Mouse (Mus musculus) heart, adult 2 months (tissue): ENCODE results near the gene Rnf213. TPM values are rescaled to one million over a fixed set of nuclear protein-coding genes. Genes with fewer than 3 reads are reported as not detected.

ENCODE experiments used
- DNase-seq, 2 experiments: peaks; one replicate each; pipeline ENCODE4 v3.0.0; 2021
- H3K27ac ChIP-seq: fragments of 200-600 bp; 2 replicates; pipeline ENCODE4 v1.8.1; 2022
- H3K27me3 ChIP-seq: fragments of 200-500 bp; 2 replicates; pipeline ENCODE4 v1.6.1; 2012; ENCODE audit warnings: mild to moderate bottlenecking, low read length, inconsistent platforms, mixed read lengths; ENCODE audit not compliant: control insufficient read depth, insufficient read depth
- H3K36me3 ChIP-seq: fragments of 200-500 bp; 2 replicates; pipeline ENCODE4 v1.6.1; 2012; ENCODE audit warnings: low read length, inconsistent platforms; ENCODE audit not compliant: control insufficient read depth, insufficient read depth
- H3K4me1 ChIP-seq: fragments of 200-500 bp; 2 replicates; pipeline ENCODE4 v1.6.1; 2011; ENCODE audit warnings: low read length; ENCODE audit not compliant: control insufficient read depth, insufficient read depth
- H3K4me3 ChIP-seq: fragments of 200-600 bp; 2 replicates; pipeline ENCODE4 v1.8.1; 2022
- H3K79me2 ChIP-seq: fragments of 200-500 bp; replicated peaks from 2 replicates; pipeline ENCODE4 v1.6.1; 2012; ENCODE audit warnings: mild to moderate bottlenecking, inconsistent platforms, low read length, moderate library complexity, mixed read lengths; ENCODE audit not compliant: control insufficient read depth, insufficient read depth
- H3K9ac ChIP-seq: fragments of 200-500 bp; 2 replicates; pipeline ENCODE4 v1.6.1; 2012; ENCODE audit warnings: low read depth, mild to moderate bottlenecking, control low read depth, inconsistent platforms, low read length, mixed read lengths
- CTCF ChIP-seq: fragments of 200-600 bp; IDR thresholded peaks from 2 replicates; pipeline ENCODE4 v1.8.1; 2022; ENCODE audit warnings: antibody characterized with exemption, mild to moderate bottlenecking, moderate library complexity
- EP300 ChIP-seq: fragments of 200-500 bp; IDR thresholded peaks from 2 replicates; pipeline ENCODE4 v1.6.1; 2011; ENCODE audit warnings: low read depth, low read length, control low read depth; ENCODE audit not compliant: insufficient read depth
- POLR2A ChIP-seq: fragments of 200-500 bp; IDR thresholded peaks from 2 replicates; pipeline ENCODE4 v1.6.1; 2011; ENCODE audit warnings: mild to moderate bottlenecking, low read depth, low read length, control low read depth; ENCODE audit not compliant: insufficient read depth
- WGBS: fragments of 180-500 bp; shearing (Covaris S2); methylation state at CpG from one replicate; pipeline ENCODE4 v1.1.7; 2018; 5-methylcytosine and 5-hydroxymethylcytosine counted together
- intact Hi-C: fragments of 180-260 bp; cut with DNase I; formaldehyde crosslinking; loops from one replicate; pipeline ENCODE4 v1.15.1; 2025
- polyA plus RNA-seq: library from polyadenylated mRNA; depleted of rRNA; stranded (reverse); fragments of >200 nt; gene quantifications from 2 replicates; pipeline ENCODE4 v1.2.3, GENCODE M21; 2012
- total RNA-seq, 2 experiments: library from RNA; stranded (reverse); gene quantifications; 2 replicates each; pipeline ENCODE4 v1.2.3; 2021

Gene Rnf213
- total and polyA plus RNA-seq, 3 experiments = 10.4 to 13.1 (median 12.0) TPM

DNA sequence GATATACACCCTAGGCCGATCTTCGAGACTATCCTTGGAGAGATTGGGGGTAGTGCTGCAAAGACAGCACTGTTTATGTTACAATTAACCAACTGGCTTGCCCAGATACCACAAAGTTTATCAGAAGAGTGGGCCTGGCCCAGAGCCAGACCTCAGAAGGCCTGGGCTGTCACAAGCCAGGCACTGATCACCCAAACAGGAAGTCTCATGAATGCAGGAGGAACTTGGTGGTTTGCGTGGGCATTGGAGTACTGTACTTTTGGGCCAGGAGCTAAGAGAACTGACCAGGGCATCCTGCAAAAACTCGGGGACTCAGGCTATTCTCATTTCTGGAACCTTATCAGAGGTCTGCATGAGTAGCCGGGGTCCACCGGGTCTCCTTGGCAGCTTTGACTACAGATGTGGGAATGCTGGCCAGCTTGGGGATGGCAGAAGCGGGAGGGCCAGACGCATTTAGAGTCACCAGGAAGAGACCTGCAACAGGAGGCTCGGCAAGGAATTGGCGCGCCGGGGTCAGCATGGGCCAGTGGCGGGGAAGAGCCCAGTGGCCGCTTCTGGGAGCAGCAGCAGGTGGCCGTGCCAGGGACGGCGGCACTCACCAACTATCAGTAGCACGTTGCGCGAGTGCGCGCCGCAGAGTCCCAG lies 38.0 kb upstream of the Rnf213 start:
- intact Hi-C loops = loop anchor here (2.0 kb wide), 1 partner anchor 38 kb away; the partner anchor contains the start of gene Rnf213
- no peak for TF ChIP-seq POLR2A
- TF ChIP-seq CTCF = 0 out of 2 replicates have a peak, but pooled peaks have one; percentile 7
- Histone ChIP-seq H3K36me3 (no peaks in the 10 kb centered on the region), H3K27me3 (no peaks in the 10 kb centered on the region), H3K27ac (peak overlapping the region; percentile 90), H3K4me3 (peak overlapping the region; percentile 82), H3K4me1 (peaks cover 3% of the 10 kb centered on the region), H3K79me2 (no peaks in the 10 kb centered on the region), H3K9ac (peak overlapping the region; percentile 80)
- 2% methylated on average over 23 of the region's 23 CpGs for WGBS
- peak; percentile 66 to 77 for DNase-seq

DNA sequence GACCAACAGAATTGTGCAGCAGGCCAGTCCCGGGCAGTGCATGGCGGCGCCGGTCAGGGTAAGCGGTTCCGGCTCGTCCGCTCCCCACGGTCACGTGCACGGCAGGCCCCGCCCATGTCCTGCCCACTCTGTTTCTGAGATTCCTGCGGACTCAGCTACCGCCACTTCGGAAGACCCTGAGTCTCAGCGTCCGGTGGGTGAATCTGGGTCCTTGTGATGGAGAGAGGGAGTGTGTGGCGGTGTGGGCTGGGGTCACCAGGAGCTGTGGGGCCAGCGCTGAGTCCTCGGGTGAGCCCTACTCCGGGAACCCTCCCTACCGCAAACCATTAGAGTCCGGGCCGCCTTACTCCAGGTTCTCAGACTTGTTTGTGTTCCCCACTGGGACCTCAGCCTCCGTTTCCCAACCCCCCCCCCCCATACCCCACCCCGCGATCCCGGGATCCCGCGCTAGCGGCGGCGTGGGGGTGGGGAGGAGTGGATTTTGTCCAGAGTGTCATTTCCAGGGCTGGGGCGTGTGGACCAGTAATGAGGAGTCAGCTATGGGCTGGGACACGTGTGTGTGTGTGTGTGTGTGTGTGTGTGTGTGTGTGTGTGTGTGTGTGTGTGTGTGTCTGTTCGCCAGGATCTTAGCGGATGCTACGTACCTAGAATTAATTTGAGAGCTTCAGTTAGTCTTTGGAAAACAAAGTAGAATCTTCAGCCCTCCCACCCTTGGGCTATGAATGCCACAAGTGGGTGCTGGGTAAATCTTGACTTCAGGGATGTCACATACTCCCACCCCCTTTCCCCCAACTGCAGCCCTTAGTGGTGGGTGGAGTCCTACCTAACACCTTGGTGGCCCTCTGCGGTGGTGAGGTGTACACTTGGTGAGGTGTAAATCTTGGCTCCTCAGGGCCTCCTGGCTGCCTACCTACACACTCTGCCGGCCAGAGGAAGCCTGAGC lies 37.2 kb upstream of the Rnf213 start, which contains the start of the genes Sgsh and Slc26a11:
Gene Sgsh (minus strand): TSS at position 94 of the 943 bp plus-strand sequence.
Gene Slc26a11 (plus strand): TSS at position 115 of the 943 bp plus-strand sequence.
- peak within 1 kb of the TSS; percentile 90 for H3K27ac ChIP-seq
- no peaks in the 10 kb centered on the region for H3K36me3 ChIP-seq
- TF ChIP-seq POLR2A (peak; percentile 65), CTCF (no peak)
- peak; percentile 93 to 95 for DNase-seq
- intact Hi-C loops = loop anchor here (2.0 kb wide), 1 partner anchor 37 kb away; the partner anchor contains the start of gene Rnf213
- no peaks in the 10 kb centered on the region for H3K27me3 ChIP-seq
- H3K9ac ChIP-seq = peak within 1 kb of the TSS; percentile 80
- WGBS = 2% methylated on average over 40 of the region's 40 CpGs
- peak within 1 kb of the TSS; percentile 82 for H3K4me3 ChIP-seq
- peaks cover 3% of the 10 kb centered on the region for H3K4me1 ChIP-seq
- no peaks in the 10 kb centered on the region for H3K79me2 ChIP-seq

DNA sequence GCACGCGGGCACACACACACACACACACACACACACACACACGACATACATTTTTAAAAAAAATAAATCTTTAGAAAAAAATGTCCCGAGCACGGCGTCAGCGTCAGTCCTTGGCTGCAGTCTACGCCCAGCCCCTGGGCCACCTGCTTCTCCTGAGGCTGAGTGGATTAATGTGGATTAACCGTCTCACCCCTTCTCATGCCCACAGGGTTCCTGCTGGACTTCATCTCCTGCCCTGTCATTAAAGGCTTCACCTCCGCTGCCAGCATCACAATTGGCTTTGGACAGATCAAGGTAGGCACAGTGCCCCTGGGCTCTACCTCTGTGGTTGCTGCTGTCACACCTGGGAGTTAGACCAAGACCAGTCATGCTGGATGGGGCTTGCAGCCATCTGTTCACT lies 33.8 kb upstream of the Rnf213 start:
- H3K9ac ChIP-seq = no peak overlapping the region
- H3K27me3 ChIP-seq = no peaks in the 10 kb centered on the region
- intact Hi-C loops = no loop called here
- no peak overlapping the region for H3K27ac ChIP-seq
- DNase-seq = no peak
- no peaks in the 10 kb centered on the region for H3K36me3 ChIP-seq
- WGBS = 93% methylated on average over 10 of the region's 10 CpGs
- H3K4me1 ChIP-seq = peaks cover 3% of the 10 kb centered on the region
- H3K79me2 ChIP-seq = no peaks in the 10 kb centered on the region
- H3K4me3 ChIP-seq = no peak overlapping the region
- no peak for TF ChIP-seq POLR2A
- TF ChIP-seq CTCF = no peak
- no peak for TF ChIP-seq EP300

DNA sequence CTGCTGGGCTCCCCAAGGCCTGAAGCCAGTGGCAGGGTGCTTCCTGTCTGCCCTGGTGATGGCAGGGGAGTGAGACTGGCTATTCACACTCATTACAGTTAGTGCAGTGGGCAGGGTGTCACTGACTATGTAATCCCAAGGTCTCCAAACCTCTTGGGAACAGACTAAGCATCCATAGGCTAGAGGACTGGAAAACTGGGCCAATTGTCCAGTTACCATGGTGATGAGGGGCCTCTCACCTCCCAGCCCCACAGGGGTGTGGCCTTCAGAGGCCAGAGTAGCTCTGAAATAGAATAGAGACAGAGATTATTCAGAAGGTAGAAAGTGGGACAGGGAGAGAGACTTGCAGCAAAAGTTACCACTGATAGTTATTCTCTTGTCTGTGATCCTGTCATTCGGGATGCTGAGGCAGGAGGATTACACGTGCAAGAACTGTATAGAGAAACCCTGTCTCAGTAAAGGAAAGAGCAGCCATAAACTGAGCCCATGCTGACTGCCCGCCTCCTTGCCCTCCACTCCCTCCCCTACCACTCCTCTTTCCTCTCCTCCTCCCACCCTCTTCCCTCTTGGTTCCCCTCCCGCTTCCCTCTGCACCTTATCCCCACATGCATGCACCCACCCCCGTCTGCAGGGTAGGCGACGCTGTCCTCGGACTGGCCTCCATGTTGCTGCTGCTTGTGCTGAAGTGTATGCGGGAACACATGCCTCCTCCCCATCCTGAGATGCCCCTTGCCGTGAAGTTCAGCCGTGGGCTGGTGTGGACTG lies 29.9 kb upstream of the Rnf213 start:
- no peak overlapping the region for H3K27ac ChIP-seq
- TF ChIP-seq POLR2A = no peak
- no peak for TF ChIP-seq CTCF
- no peak for TF ChIP-seq EP300
- WGBS = 51% methylated on average over 11 of the region's 11 CpGs
- no peaks in the 10 kb centered on the region for H3K27me3 ChIP-seq
- H3K9ac ChIP-seq = no peak overlapping the region
- no peak for DNase-seq
- H3K36me3 ChIP-seq = no peaks in the 10 kb centered on the region
- no peaks in the 10 kb centered on the region for H3K79me2 ChIP-seq
- H3K4me3 ChIP-seq = no peak overlapping the region
- intact Hi-C loops = loop anchor here (1.0 to 2.0 kb wide), 2 partner anchors 24 to 40 kb away; no protein-coding TSS in a partner anchor
- no peaks in the 10 kb centered on the region for H3K4me1 ChIP-seq

DNA sequence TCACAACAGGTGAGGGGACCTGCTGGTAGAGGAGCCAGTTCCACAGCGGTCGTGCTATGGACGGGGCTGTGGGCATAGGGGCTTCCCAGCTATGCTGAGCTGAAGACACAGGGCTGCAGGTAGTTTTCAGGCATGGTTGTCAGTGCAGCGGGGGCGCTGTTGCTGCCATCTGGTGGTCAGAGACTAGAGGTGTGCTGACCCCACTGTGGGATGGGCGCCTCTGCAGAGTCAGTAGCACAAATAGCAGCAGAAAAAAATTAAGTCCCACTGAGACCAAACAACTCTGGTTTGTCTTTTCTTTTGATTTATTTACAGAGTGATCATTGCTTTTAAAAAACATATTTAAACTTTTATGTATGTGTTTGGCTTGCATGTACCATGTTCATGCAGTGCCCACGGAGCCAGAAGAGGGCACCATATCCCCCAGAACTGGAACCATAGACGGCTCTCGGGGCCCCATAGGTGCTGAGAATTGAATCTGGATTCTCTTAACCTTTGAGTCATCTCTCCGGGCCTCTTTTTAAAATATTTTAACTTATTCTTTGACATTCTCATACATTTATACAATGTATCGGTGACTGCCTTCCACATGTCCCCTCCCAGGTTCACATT lies 29.3 kb upstream of the Rnf213 start:
- 33% methylated on average over 11 of the region's 11 CpGs for WGBS
- TF ChIP-seq POLR2A (no peak), CTCF (peak; percentile 91)
- no peaks in the 10 kb centered on the region for H3K79me2 ChIP-seq
- peak; percentile 73 to 74 for DNase-seq
- H3K9ac ChIP-seq = no peak overlapping the region
- no peak overlapping the region for H3K4me3 ChIP-seq
- intact Hi-C loops = loop anchor here (1.0 to 2.0 kb wide), 2 partner anchors 24 to 39 kb away; no protein-coding TSS in a partner anchor
- H3K4me1 ChIP-seq = no peaks in the 10 kb centered on the region
- H3K27ac ChIP-seq = no peak overlapping the region
- H3K27me3 ChIP-seq = no peaks in the 10 kb centered on the region
- H3K36me3 ChIP-seq = no peaks in the 10 kb centered on the region
